Comparison of ENCODE assay signal across 21 mouse cellular contexts in genomic region chr14:34566530-34566929, GRCm38 (mm10). TPM values are rescaled to one million over a fixed set of nuclear protein-coding genes. Genes with fewer than 3 reads are reported as not detected.
"Had no signal": no experiment of that assay in that cellular context is flagged by ENCODE, and none has a peak within 500 bp of the region (broad histone marks: within the 10 kb centered on the region; RNA-seq: fewer than 3 reads in every experiment).

No protein-coding gene starts in this region.

- H3K9me3 ChIP-seq: limb, embryonic 12.5 days; liver, embryonic 15.5 days; neural tube, embryonic 15.5 days had no signal

- H3K4me1 ChIP-seq: liver, embryonic 15.5 days had no signal

- H3K27me3 ChIP-seq: neural tube, embryonic 15.5 days had no signal

- H3K27ac ChIP-seq: liver, embryonic 15.5 days; neural tube, embryonic 15.5 days had no signal

- H3K4me3 ChIP-seq: limb, embryonic 12.5 days; liver, embryonic 15.5 days; myocyte; neural tube, embryonic 15.5 days had no signal

- H3K4me2 ChIP-seq: limb, embryonic 12.5 days; liver, embryonic 11.5 days; liver, embryonic 15.5 days; neural tube, embryonic 15.5 days had no signal

- H3K36me3 ChIP-seq: limb, embryonic 12.5 days; liver, embryonic 15.5 days; neural tube, embryonic 15.5 days had no signal

- H3K9ac ChIP-seq: limb, embryonic 12.5 days; liver, embryonic 15.5 days; neural tube, embryonic 15.5 days had no signal

- DNase-seq: kidney, postnatal 36 days; layer of hippocampus, adult 9-11 months; layer of hippocampus, postnatal 36 days; lung, adult 2 months; midbrain, embryonic 14.5 days; right cerebral cortex, adult 18-20 months; right cerebral cortex, postnatal 25 days; thymus, postnatal 4 days had no signal

RNA-seq across cellular contexts. Expression of gene Ldb3, which starts 22.0 kb away (rescaled TPM):
- total RNA-seq: megakaryocyte progenitor cell, adult 5-6 weeks had no signal

RNA-seq across cellular contexts. Expression of gene Opn4, which starts 33.4 kb away (rescaled TPM):
- total RNA-seq: layer of hippocampus, adult 18-20 months; layer of hippocampus, postnatal 36 days; left cerebral cortex, adult 8-10 months; left cerebral cortex, postnatal 25 days; megakaryocyte progenitor cell, adult 5-6 weeks had no signal
- polyA plus RNA-seq: liver, embryonic 11.5 days; liver, embryonic 15.5 days; lung, adult 2 months; midbrain, embryonic 14.5 days; neural tube, embryonic 11.5 days; small intestine, adult 2 months had no signal

RNA-seq across cellular contexts. Expression of gene 9230112D13Rik, which starts 43.9 kb away (rescaled TPM):
- total RNA-seq: layer of hippocampus, adult 18-20 months; layer of hippocampus, postnatal 36 days; left cerebral cortex, adult 8-10 months; left cerebral cortex, postnatal 25 days; megakaryocyte progenitor cell, adult 5-6 weeks had no signal
- polyA plus RNA-seq: limb, embryonic 12.5 days; liver, embryonic 11.5 days; liver, embryonic 15.5 days; lung, adult 2 months; lung, postnatal 0 days; midbrain, embryonic 14.5 days; myocyte; neural tube, embryonic 11.5 days; neural tube, embryonic 15.5 days; small intestine, adult 2 months; stomach, embryonic 16.5 days had no signal
